Mouse (Mus musculus): Measurements from ENCODE around the gene Eif4g3. TPM values are rescaled to one million over a fixed set of nuclear protein-coding genes. Genes with fewer than 3 reads are reported as not detected.

Gene Eif4g3
- polyA plus RNA-seq, 1 experiment from 2014 or later = 22.2 TPM

GRCm38 (mm10) chr4:138029168-138029567 is 36.3 kb downstream of the Eif4g3 start:
- H3K9me3 ChIP-seq = no peaks in the 10 kb centered on the region
- H3K9ac ChIP-seq = no peak overlapping the region
- H3K4me3 ChIP-seq = no peak overlapping the region
- 90% methylated on average over 6 of the region's 6 CpGs for WGBS
- ATAC-seq (ENCODE audit: extremely low read depth, insufficient number of reproducible peaks, low FRiP score, low TSS enrichment) = no peak
- H3K4me2 ChIP-seq = no peak overlapping the region
- no peaks in the 10 kb centered on the region for H3K27me3 ChIP-seq (replicated peaks)
- H3K4me1 ChIP-seq = peaks cover 9% of the 10 kb centered on the region
- H3K27ac ChIP-seq (replicated peaks) = no peak overlapping the region
- peaks cover 69% of the 10 kb centered on the region for H3K36me3 ChIP-seq

GRCm38 (mm10) chr4:138031828-138032227 is 39.0 kb downstream of the Eif4g3 start:
- Histone ChIP-seq H3K9me3 (no peaks in the 10 kb centered on the region), H3K4me1 (peaks cover 20% of the 10 kb centered on the region), H3K27me3 (replicated peaks) (no peaks in the 10 kb centered on the region), H3K9ac (no peak overlapping the region), H3K27ac (replicated peaks) (no peak overlapping the region), H3K4me2 (no peak overlapping the region), H3K4me3 (no peak overlapping the region), H3K36me3 (peaks cover 66% of the 10 kb centered on the region)
- no peak for ATAC-seq (ENCODE audit: extremely low read depth, insufficient number of reproducible peaks, low FRiP score, low TSS enrichment)
- 93% methylated on average over 10 of the region's 10 CpGs for WGBS

GRCm38 (mm10) chr4:138033871-138034270 is 41.0 kb downstream of the Eif4g3 start:
- no peak overlapping the region for H3K27ac ChIP-seq (replicated peaks)
- H3K9ac ChIP-seq = no peak overlapping the region
- no peaks in the 10 kb centered on the region for H3K9me3 ChIP-seq
- no peak overlapping the region for H3K4me3 ChIP-seq
- no peak for ATAC-seq (ENCODE audit: extremely low read depth, insufficient number of reproducible peaks, low FRiP score, low TSS enrichment)
- peaks cover 38% of the 10 kb centered on the region for H3K4me1 ChIP-seq
- peaks cover 48% of the 10 kb centered on the region for H3K36me3 ChIP-seq
- H3K4me2 ChIP-seq = no peak overlapping the region
- H3K27me3 ChIP-seq (replicated peaks) = no peaks in the 10 kb centered on the region
- 74% methylated on average over 4 of the region's 4 CpGs for WGBS

GRCm38 (mm10) chr4:138035435-138036120 is 42.8 kb downstream of the Eif4g3 start:
- Histone ChIP-seq H3K9me3 (no peaks in the 10 kb centered on the region), H3K4me1 (peaks cover 48% of the 10 kb centered on the region), H3K4me2 (no peak overlapping the region), H3K27ac (replicated peaks) (no peak overlapping the region), H3K27me3 (replicated peaks) (no peaks in the 10 kb centered on the region), H3K4me3 (no peak overlapping the region), H3K9ac (no peak overlapping the region), H3K36me3 (peaks cover 50% of the 10 kb centered on the region)
- ATAC-seq (ENCODE audit: extremely low read depth, insufficient number of reproducible peaks, low FRiP score, low TSS enrichment) = no peak
- 86% methylated on average over 9 of the region's 9 CpGs for whole genome bisulfite sequencing

DNA sequence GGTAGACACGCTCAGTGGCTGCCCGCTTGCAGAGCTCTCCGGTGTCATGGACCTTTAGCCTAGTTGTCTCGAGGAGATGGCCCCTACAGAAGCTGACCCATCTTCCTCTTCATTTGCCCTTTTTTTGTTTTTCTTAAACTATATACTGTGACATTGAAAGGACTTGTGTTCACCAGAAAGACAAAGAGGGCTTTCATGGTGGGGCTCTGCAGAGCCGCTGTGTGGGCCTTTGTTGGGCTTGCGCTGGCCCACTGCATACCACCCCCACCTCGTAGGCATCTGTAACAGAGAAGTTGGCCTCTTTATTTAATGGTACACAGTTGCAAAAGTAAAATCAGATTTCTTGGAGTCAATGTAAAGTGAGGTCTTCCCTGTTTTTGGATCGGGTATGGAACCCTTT is 44.3 kb downstream of the Eif4g3 start:
- Histone ChIP-seq H3K4me3 (no peak overlapping the region), H3K27ac (replicated peaks) (no peak overlapping the region), H3K27me3 (replicated peaks) (no peaks in the 10 kb centered on the region), H3K9me3 (no peaks in the 10 kb centered on the region), H3K4me1 (peaks cover 53% of the 10 kb centered on the region), H3K9ac (no peak overlapping the region), H3K4me2 (no peak overlapping the region), H3K36me3 (peaks cover 47% of the 10 kb centered on the region)
- 82% methylated on average over 8 of the region's 8 CpGs for WGBS
- no peak for ATAC-seq (ENCODE audit: extremely low read depth, insufficient number of reproducible peaks, low FRiP score, low TSS enrichment)

GRCm38 (mm10) chr4:138037896-138038295 is 45.1 kb downstream of the Eif4g3 start:
- Histone ChIP-seq H3K4me3 (no peak overlapping the region), H3K9ac (no peak overlapping the region), H3K4me2 (no peak overlapping the region), H3K27me3 (replicated peaks) (no peaks in the 10 kb centered on the region), H3K27ac (replicated peaks) (peak overlapping the region; percentile 61), H3K9me3 (no peaks in the 10 kb centered on the region), H3K4me1 (peaks cover 53% of the 10 kb centered on the region), H3K36me3 (peaks cover 46% of the 10 kb centered on the region)
- 64% methylated on average over 1 of the region's 1 CpGs for WGBS
- ATAC-seq (ENCODE audit: extremely low read depth, insufficient number of reproducible peaks, low FRiP score, low TSS enrichment) = no peak

DNA sequence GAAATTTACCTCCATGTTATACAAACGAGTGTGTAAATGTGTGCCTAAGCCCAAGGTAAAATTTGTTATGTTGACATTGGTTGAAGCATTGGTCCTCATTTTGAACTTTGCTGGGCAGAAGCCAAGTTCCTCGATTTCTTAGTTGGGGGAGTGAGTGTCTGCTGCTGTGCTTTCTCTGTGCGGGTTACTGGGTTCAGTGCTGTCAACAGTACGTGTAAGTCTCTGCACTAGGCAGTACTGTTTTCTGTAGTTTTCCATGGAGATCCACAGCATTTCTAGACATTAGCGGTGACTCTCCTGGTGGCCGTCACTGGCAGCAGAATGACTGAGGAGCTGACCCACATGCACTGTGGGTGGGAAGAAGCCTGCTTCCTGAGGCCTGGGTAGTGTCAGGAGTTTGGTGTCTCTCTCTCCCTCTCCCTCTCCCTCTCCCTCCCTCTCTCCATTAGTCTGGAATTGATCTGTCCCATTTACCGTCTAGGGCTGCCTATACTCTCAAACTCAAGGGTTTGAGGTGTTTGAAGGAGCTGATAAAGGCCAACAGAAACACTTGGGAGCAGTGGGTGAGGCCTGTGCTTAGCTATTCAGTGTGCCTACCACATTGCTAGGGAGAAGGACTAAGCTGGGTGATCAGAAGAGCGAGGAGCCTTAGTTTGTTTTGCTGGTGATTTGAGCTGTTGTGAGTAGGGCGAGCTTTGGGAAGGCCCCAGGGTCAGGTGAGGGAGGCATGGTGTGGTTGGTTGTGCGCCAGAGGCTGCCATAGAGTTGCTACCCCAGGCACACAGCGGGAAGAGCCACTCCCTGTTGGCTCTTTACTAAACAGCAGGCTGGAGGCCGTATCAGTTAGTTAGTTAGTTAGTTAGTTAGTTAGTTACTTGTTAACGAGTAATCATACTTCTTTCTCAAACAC is 45.8 kb downstream of the Eif4g3 start:
- Histone ChIP-seq H3K36me3 (peaks cover 42% of the 10 kb centered on the region), H3K9me3 (no peaks in the 10 kb centered on the region), H3K4me3 (no peak overlapping the region), H3K4me1 (peaks cover 53% of the 10 kb centered on the region), H3K27ac (replicated peaks) (peak overlapping the region; percentile 61), H3K4me2 (no peak overlapping the region), H3K9ac (no peak overlapping the region), H3K27me3 (replicated peaks) (no peaks in the 10 kb centered on the region)
- ATAC-seq (ENCODE audit: extremely low read depth, insufficient number of reproducible peaks, low FRiP score, low TSS enrichment) = no peak
- 54% methylated on average over 13 of the region's 13 CpGs for WGBS

GRCm38 (mm10) chr4:138039275-138039651 is 46.4 kb downstream of the Eif4g3 start:
- Histone ChIP-seq H3K36me3 (peaks cover 41% of the 10 kb centered on the region), H3K27me3 (replicated peaks) (no peaks in the 10 kb centered on the region), H3K9ac (no peak overlapping the region), H3K4me1 (peaks cover 53% of the 10 kb centered on the region), H3K9me3 (no peaks in the 10 kb centered on the region), H3K27ac (replicated peaks) (peak overlapping the region; percentile 61), H3K4me3 (no peak overlapping the region), H3K4me2 (no peak overlapping the region)
- WGBS = 76% methylated on average over 9 of the region's 9 CpGs
- no peak for ATAC-seq (ENCODE audit: extremely low read depth, insufficient number of reproducible peaks, low FRiP score, low TSS enrichment)

DNA sequence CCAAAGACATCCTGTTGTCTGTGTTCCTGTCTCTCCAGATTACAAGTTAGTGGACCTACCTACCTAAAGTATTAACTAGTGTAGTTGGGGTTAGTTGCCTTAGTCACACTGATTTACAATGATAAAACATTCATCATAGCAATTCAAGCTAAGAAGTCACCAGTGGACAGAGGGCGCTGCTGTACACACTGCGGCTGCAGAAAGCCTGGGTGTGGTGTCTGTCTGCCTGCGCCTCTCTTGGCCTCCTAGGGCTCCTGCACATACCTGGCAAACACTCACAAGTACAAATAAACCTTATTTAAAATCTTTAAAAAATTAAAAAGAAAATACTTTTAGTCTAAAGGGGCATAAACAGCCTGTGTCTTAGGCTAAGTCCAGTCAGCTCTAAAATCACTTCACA is 47.8 kb downstream of the Eif4g3 start:
- Histone ChIP-seq H3K36me3 (peaks cover 44% of the 10 kb centered on the region), H3K27me3 (replicated peaks) (no peaks in the 10 kb centered on the region), H3K9ac (no peak overlapping the region), H3K9me3 (no peaks in the 10 kb centered on the region), H3K4me1 (peaks cover 44% of the 10 kb centered on the region), H3K27ac (replicated peaks) (no peak overlapping the region), H3K4me3 (no peak overlapping the region), H3K4me2 (no peak overlapping the region)
- 86% methylated on average over 3 of the region's 3 CpGs for WGBS
- no peak for ATAC-seq (ENCODE audit: extremely low read depth, insufficient number of reproducible peaks, low FRiP score, low TSS enrichment)

DNA sequence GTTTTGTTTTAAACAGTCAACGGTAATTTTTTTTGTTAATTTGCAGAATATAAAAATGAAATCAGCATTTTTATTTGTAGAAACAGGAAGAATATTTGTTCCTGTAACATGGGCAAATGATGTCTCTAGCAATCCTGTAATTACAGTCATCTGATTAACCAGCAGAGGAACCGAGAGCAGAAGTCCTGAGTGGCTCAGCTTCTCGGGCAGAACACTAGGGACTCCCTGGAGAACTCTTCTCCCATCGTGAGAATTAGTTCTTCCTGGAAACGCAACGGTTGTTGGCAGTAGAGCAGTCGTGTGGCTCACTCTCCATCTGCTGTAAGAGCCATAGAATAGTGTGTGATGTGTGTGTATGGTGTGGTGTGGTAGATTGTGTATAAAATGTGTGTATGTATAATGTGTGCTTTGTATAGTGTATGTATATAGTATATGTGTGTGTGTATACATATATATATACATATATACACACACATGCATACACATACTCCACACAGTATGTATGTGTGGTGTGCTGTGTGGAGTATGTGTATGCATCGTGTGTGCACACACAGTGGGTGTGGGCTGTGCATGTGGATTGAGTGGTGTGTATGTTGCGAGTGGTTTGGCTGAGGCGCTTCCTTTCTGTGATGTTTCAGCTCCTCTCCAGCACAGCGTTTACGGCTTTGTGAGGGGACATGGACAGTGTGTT is 48.9 kb downstream of the Eif4g3 start:
- no peak overlapping the region for H3K4me2 ChIP-seq
- no peak overlapping the region for H3K27ac ChIP-seq (replicated peaks)
- H3K36me3 ChIP-seq = peaks cover 53% of the 10 kb centered on the region
- 81% methylated on average over 12 of the region's 12 CpGs for WGBS
- H3K27me3 ChIP-seq (replicated peaks) = no peaks in the 10 kb centered on the region
- H3K9ac ChIP-seq = no peak overlapping the region
- H3K4me3 ChIP-seq = no peak overlapping the region
- no peaks in the 10 kb centered on the region for H3K9me3 ChIP-seq
- ATAC-seq (ENCODE audit: extremely low read depth, insufficient number of reproducible peaks, low FRiP score, low TSS enrichment) = no peak
- peaks cover 34% of the 10 kb centered on the region for H3K4me1 ChIP-seq

- Histone ChIP-seq H3K4me2 (no peak overlapping the region), H3K27me3 (replicated peaks) (no peaks in the 10 kb centered on the region), H3K9ac (no peak overlapping the region), H3K4me1 (peaks cover 29% of the 10 kb centered on the region), H3K27ac (replicated peaks) (no peak overlapping the region), H3K36me3 (peaks cover 57% of the 10 kb centered on the region), H3K9me3 (no peaks in the 10 kb centered on the region), H3K4me3 (no peak overlapping the region)
- no peak for ATAC-seq (ENCODE audit: extremely low read depth, insufficient number of reproducible peaks, low FRiP score, low TSS enrichment)
- WGBS = 67% methylated on average over 2 of the region's 2 CpGs
These were observed 49.4 kb downstream of the Eif4g3 start for GRCm38 (mm10) chr4:138042257-138042589.
